Mouse (Mus musculus) E14TG2a.4 (cell line): Measurements from ENCODE around the gene Sycp2.

Experiments
- H3K27me3 ChIP-seq: 2 replicates; pipeline ENCODE4 v1.6.1; 2014; ENCODE audit warnings: low read length, control low read depth; ENCODE audit not compliant: insufficient read depth
- H3K36me3 ChIP-seq: 2 replicates; pipeline ENCODE4 v1.6.1; 2014; ENCODE audit warnings: low read length, control low read depth; ENCODE audit not compliant: insufficient read depth
- H3K4me1 ChIP-seq: replicated peaks from 2 replicates; pipeline ENCODE4 v1.6.1; 2014; ENCODE audit warnings: low read depth, low read length, control low read depth
- H3K4me3 ChIP-seq: replicated peaks from 2 replicates; pipeline ENCODE4 v1.5.1; 2014; ENCODE audit warnings: mild to moderate bottlenecking, low read length
- H3K9me3 ChIP-seq: 2 replicates; pipeline ENCODE4 v1.6.1; 2014; ENCODE audit warnings: low read length, control low read depth
- CTCF ChIP-seq: conservative IDR thresholded peaks from 2 replicates; pipeline ENCODE4 v1.5.1; 2014; ENCODE audit warnings: low read length
- NANOG ChIP-seq: IDR thresholded peaks from 2 replicates; pipeline ENCODE4 v1.6.1; 2014; ENCODE audit warnings: borderline replicate concordance, low read length, mixed read lengths
- POU5F1 ChIP-seq: IDR thresholded peaks from 2 replicates; pipeline ENCODE4 v1.6.1; 2014; ENCODE audit warnings: low read length, borderline replicate concordance

Sycp2 gene

DNA sequence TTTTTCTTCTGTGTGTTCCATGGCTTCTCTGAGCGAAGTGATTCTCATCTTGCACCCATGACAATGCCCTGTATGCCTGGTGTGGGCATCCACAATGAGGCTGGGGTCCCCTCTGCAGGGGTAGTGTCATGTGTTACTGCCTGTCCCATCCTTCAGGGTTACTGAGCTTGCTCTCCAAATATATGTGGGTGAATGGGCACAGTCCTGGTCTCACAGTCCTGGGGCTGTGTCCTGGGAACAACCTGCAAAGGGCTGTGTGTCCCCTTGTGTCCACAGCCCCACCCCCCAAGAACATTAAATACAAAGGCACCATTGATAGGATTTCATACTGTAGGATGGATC, 103.3 kb downstream of the Sycp2 start:
- no peak for TF ChIP-seq CTCF
- TF ChIP-seq POU5F1: no peak
- no peak for TF ChIP-seq NANOG
- H3K4me1 ChIP-seq: no peaks in the 10 kb centered on the region
- H3K27me3 ChIP-seq: 0 out of 2 replicates have a peak, but pooled peaks cover 3% of the 10 kb centered on the region

DNA sequence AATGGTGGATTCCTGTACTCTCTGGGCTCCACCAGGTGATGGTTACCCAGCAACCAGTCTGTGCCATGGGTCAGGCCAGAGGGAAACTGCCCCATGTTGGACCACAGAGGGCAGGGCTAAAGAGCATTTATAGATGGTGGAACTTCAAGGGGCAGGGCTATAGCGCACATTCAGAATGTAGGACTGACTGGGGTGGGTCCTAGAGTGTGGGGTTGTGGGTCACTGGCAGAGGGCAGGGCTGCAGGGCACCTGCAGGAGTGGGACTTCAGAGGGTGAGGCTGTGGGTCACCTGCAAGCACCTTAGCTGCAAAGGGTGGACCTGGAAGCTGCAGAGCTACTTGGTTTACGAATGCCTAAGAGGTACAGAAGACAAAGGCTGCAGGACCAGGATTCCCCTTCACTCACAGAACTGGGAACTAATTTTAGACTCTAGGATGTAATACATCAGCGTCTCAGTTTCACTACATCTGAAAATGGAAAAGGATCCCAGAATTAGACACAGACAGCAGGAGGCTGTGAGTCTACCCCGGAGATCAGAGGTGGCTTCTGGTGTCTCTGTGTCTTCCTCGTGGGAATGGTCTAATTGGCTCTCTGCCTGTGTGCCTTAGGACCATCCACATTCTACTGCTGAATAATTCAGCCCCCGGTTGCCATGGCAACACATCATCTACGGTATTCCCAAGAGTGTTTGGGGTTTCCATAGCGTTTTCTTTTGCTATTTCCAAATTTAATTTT, 103.9 kb downstream of the Sycp2 start:
- no peaks in the 10 kb centered on the region for H3K36me3 ChIP-seq
- no peaks in the 10 kb centered on the region for H3K4me1 ChIP-seq
- TF ChIP-seq NANOG: no peak
- TF ChIP-seq CTCF: no peak
- TF ChIP-seq POU5F1: no peak
- H3K9me3 ChIP-seq: no peaks in the 10 kb centered on the region
- H3K4me3 ChIP-seq: no peak overlapping the region
- 0 out of 2 replicates have a peak, but pooled peaks cover 3% of the 10 kb centered on the region for H3K27me3 ChIP-seq

More for the DNA sequence above, 103.3 kb downstream of the Sycp2 start:
- Histone ChIP-seq H3K9me3 (no peaks in the 10 kb centered on the region), H3K36me3 (no peaks in the 10 kb centered on the region), H3K4me3 (no peak overlapping the region)
